Mouse (Mus musculus): ENCODE data around the gene Gm7876. TPM values are rescaled to one million over a fixed set of nuclear protein-coding genes. Genes with fewer than 3 reads are reported as not detected.
"Not testable (repeated sequence)": the region's sequence is repeated elsewhere in the genome, so short reads cannot be mapped to it uniquely, and the experiment has no call there.

The Gm7876 gene
- polyA plus RNA-seq (2014; fragmentation: Nextera tagmentation; extraction: Ambion mirVana) = not detected in 2 replicates

- not testable (repeated sequence) for ATAC-seq (replicated peaks; ENCODE audit: low FRiP score); H3K27me3 ChIP-seq (ENCODE audit: control insufficient read depth, insufficient read depth, low read length); H3K4me3 ChIP-seq (ENCODE audit: low read depth, low read length); H3K4me2 ChIP-seq (ENCODE audit: low read depth, low read length, severe bottlenecking); H3K4me1 ChIP-seq (replicated peaks; ENCODE audit: control insufficient read depth, insufficient read depth, low read length); DNase-seq (ENCODE audit: low spot score); H3K9me3 ChIP-seq (ENCODE audit: control insufficient read depth, low read length); H3K36me3 ChIP-seq (ENCODE audit: control insufficient read depth, insufficient read depth, low read length); H3K9ac ChIP-seq (ENCODE audit: low read length); H3K27ac ChIP-seq (ENCODE audit: low read depth, low read length)
- WGBS = 89% methylated on average over 1 of the region's 2 CpGs
These were observed at the start of gene Gm7876 for GRCm38 (mm10) chr14:4708938-4709337. Gene Gm7876 (plus strand): TSS chr14:4709238.

GRCm38 (mm10) chr14:4663892-4664291, 45.1 kb upstream of the Gm7876 start, which contains the start of gene Gm3239:
Gene Gm3239 (plus strand): TSS chr14:4664192.
- not testable (repeated sequence) for H3K4me3 ChIP-seq (ENCODE audit: low read depth, low read length); H3K36me3 ChIP-seq (ENCODE audit: control insufficient read depth, insufficient read depth, low read length); H3K4me1 ChIP-seq (replicated peaks; ENCODE audit: control insufficient read depth, insufficient read depth, low read length); H3K27ac ChIP-seq (ENCODE audit: low read depth, low read length); DNase-seq (ENCODE audit: low spot score); H3K27me3 ChIP-seq (ENCODE audit: control insufficient read depth, insufficient read depth, low read length); H3K9ac ChIP-seq (ENCODE audit: low read length); H3K4me2 ChIP-seq (ENCODE audit: low read depth, low read length, severe bottlenecking); ATAC-seq (replicated peaks; ENCODE audit: low FRiP score); H3K9me3 ChIP-seq (ENCODE audit: control insufficient read depth, low read length)
- WGBS = no CpG with 5 or more reads among the region's 2 CpGs

GRCm38 (mm10) chr14:4726038-4726880, 17.2 kb downstream of the Gm7876 start, which contains the start of gene Gm3252:
Gene Gm3252 (plus strand): TSS chr14:4726775.
- DNase-seq (ENCODE audit: low spot score); ATAC-seq (replicated peaks; ENCODE audit: low FRiP score); H3K9ac ChIP-seq (ENCODE audit: low read length); H3K4me1 ChIP-seq (replicated peaks; ENCODE audit: control insufficient read depth, insufficient read depth, low read length); H3K27me3 ChIP-seq (ENCODE audit: control insufficient read depth, insufficient read depth, low read length); H3K27ac ChIP-seq (ENCODE audit: low read depth, low read length); H3K9me3 ChIP-seq (ENCODE audit: control insufficient read depth, low read length); H3K36me3 ChIP-seq (ENCODE audit: control insufficient read depth, insufficient read depth, low read length): not testable (repeated sequence)
- Histone ChIP-seq H3K4me2 (ENCODE audit: low read depth, low read length, severe bottlenecking) (peak within 1 kb of the TSS; percentile 40; the same call in 1 of the 2 replicates), H3K4me3 (ENCODE audit: low read depth, low read length) (peak within 1 kb of the TSS; percentile 24; the same call in 1 of the 2 replicates)
- 3% methylated on average over 5 of the region's 47 CpGs for WGBS

Other genes starting within 250 kb of the Gm7876 start
- not detected in 2 replicates for gene Gm3182, start 227.5 kb upstream of the Gm7876 start, polyA plus RNA-seq (2014; fragmentation: Nextera tagmentation; extraction: Ambion mirVana)
- not detected in 2 replicates for gene Gm3047, start 153.8 kb upstream of the Gm7876 start, polyA plus RNA-seq (2014; fragmentation: Nextera tagmentation; extraction: Ambion mirVana)
- gene Gm8159, start 76.9 kb upstream of the Gm7876 start, polyA plus RNA-seq (2014; fragmentation: Nextera tagmentation; extraction: Ambion mirVana) = not detected in 2 replicates
- gene Gm3239, start 45.0 kb upstream of the Gm7876 start, polyA plus RNA-seq (2014; fragmentation: Nextera tagmentation; extraction: Ambion mirVana) = not detected in 2 replicates
- gene Gm3252, start 17.5 kb downstream of the Gm7876 start, polyA plus RNA-seq (2014; fragmentation: Nextera tagmentation; extraction: Ambion mirVana) = 0.45 and 0.53 TPM in 2 replicates
- not detected in 2 replicates for gene Gm9602, start 67.1 kb downstream of the Gm7876 start, polyA plus RNA-seq (2014; fragmentation: Nextera tagmentation; extraction: Ambion mirVana)
- not detected in 2 replicates for gene Gm3269, start 128.9 kb downstream of the Gm7876 start, polyA plus RNA-seq (2014; fragmentation: Nextera tagmentation; extraction: Ambion mirVana)
- 0.53 and 0.75 TPM in 2 replicates for gene Gm3264, start 146.3 kb downstream of the Gm7876 start, polyA plus RNA-seq (2014; fragmentation: Nextera tagmentation; extraction: Ambion mirVana)
- gene Gm3278, start 183.2 kb downstream of the Gm7876 start, polyA plus RNA-seq (2014; fragmentation: Nextera tagmentation; extraction: Ambion mirVana) = not detected in 2 replicates

All from forebrain, embryonic 11.5 days (tissue).